Mouse (Mus musculus) T-helper 2 cell (primary cell): ENCODE data around the gene Nck2.

Experiments
- in situ Hi-C: fragments of 300-600 bp; cut with MboI, MseI; formaldehyde crosslinking; loops from one replicate; pipeline ENCODE4 v1.15.1; 2025; ENCODE audit warnings: high pct_unique_total_duplicates

Gene Nck2

DNA sequence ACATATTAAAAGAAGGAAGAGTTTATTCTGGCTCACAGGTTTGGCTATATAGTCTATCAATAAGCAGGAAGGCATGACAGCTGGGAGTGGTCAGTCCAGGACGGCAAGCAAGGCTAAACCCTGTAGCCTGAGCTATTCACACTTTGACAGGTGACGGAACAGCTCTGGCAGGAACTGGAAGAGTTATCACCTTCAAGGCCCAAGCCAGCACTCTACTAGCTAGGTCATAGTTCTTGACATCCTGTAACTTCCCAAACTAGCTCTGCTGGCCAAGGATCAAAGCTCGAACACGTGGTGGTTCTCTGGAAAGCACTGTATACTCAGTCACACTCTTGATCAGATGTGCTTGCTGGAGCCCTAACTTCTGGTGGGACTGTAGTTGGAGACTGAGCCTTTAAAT, 10.5 kb upstream of the Nck2 start:
- in situ Hi-C loops, result no loop called here

GRCm38 (mm10) chr1:43436554-43436953, 7.8 kb upstream of the Nck2 start:
- in situ Hi-C loops, result no loop called here

- in situ Hi-C loops, result no loop called here
Measured at GRCm38 (mm10) chr1:43439261-43439660, 5.1 kb upstream of the Nck2 start.

- in situ Hi-C loops, result no loop called here
Measured at GRCm38 (mm10) chr1:43442568-43442967, 1.8 kb upstream of the Nck2 start.

- in situ Hi-C loops, result no loop called here
Measured at GRCm38 (mm10) chr1:43445170-43446088, 1.1 kb downstream of the Nck2 start.

DNA sequence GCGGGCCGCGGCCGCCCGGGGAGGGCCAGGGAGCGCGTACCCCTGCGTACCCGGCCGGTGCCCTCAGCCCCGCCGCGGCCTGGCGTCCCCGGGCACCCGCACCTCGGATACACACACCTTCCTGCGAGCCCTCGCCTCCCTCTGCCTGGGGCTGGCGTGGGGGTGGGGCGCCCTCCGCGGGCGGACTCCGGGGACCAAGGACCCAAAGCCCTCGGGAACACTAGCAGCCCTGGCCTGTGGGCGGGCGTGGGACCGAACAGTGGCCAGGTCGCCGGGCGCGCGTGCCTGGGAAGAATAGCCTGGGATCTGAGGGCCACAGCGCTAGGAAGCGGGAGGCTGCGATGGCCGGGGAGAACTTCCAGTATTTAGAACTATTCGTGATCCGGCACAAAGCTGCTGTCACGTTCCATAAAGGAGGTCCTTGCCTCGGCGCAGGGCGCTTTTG, 1.7 kb downstream of the Nck2 start:
- in situ Hi-C loops, result no loop called here

DNA sequence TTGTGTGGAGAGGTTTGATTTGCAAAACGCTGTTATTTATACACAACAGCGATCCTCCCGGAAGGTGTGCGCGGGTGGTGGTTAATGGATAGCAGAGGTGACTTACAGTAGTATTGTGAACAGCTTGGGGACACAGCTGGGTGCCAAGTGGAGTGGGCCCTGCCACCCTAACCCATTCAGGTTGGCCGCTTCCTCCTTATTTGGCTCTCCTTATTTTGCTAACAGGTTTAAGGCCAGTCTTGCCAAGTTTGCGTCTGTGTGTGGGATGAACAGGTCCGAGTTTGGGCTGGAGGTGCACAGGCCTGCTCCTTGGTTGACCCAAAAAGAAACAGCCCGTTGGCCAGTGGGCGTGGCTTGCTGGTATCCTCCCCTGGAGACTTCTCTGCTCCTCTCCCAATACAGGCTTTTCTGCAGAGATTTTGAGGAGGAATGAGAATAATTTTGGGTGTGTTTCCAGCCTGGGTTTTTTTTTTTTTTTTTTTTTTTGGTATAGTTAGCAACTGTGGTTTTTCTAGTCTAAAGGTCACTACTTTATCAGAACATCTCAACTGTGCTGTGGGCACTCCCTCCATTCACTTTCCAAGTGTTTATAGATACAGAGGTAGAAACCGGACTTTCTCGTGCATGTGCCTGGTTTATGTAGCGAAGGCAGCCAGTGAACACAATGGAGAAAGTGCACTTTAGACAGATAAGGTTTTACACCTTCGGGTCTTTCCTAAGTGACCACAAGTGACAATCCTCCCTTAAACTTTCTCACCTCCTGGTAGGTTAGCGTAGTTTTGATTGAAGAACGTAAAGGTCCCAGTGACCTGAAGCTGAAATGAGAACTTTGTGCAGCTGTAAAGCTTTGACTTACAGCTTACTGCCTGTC, 2.6 kb downstream of the Nck2 start:
- in situ Hi-C loops, result no loop called here

GRCm38 (mm10) chr1:43447602-43448287, 3.4 kb downstream of the Nck2 start:
- in situ Hi-C loops, result no loop called here

GRCm38 (mm10) chr1:43450811-43451210, 6.4 kb downstream of the Nck2 start:
- in situ Hi-C loops, result loop anchor here (10.0 kb wide), 1 partner anchor 286 kb away; no protein-coding TSS in a partner anchor

- in situ Hi-C loops, result loop anchor here (10.0 kb wide), 1 partner anchor 289 kb away; no protein-coding TSS in a partner anchor
Measured at GRCm38 (mm10) chr1:43453683-43454082, 9.3 kb downstream of the Nck2 start.

DNA sequence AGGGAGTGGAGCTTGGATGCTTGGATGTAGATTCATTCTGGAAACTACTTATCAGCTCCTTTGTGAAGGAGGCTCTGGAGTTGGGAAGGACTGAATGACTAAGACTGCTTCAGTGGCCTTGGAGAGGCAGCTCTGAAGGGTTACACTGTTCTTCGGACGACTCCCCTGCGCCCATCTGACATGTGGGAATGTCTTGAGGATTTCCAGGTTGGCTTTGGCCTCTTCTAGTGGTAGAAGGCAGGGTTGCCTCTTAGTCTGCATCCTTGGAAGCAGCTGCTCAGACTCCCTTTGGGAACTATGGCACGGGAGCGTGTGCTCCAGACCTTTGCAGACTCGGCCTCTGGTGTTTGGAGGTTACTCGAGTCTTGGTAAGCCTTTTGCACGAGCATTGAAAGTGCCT, 10.4 kb downstream of the Nck2 start:
- in situ Hi-C loops, result loop anchor here (10.0 kb wide), 1 partner anchor 290 kb away; no protein-coding TSS in a partner anchor

DNA sequence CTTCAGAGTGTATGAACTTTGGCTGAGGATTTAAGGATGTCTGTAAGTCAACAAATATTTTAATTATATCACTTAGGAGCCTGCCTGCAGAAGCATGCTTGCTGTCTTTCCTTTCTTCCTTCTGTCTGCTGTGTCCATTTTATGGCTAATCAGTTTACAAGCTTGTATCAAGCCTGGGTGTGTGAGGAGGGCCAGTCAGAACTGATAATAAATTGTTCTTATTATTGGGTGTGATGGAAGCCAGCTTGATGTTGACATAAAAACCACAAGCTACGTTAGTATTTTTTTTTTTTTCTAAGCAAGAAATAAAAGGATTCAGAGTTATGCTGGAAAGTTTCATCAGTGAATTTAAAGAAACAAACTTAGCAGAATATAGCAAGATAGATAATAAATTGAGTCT, 10.8 kb downstream of the Nck2 start:
- in situ Hi-C loops, result loop anchor here (10.0 kb wide), 1 partner anchor 290 kb away; no protein-coding TSS in a partner anchor

- in situ Hi-C loops, result loop anchor here (10.0 kb wide), 1 partner anchor 292 kb away; no protein-coding TSS in a partner anchor
Measured at GRCm38 (mm10) chr1:43457012-43457766, 12.8 kb downstream of the Nck2 start.

DNA sequence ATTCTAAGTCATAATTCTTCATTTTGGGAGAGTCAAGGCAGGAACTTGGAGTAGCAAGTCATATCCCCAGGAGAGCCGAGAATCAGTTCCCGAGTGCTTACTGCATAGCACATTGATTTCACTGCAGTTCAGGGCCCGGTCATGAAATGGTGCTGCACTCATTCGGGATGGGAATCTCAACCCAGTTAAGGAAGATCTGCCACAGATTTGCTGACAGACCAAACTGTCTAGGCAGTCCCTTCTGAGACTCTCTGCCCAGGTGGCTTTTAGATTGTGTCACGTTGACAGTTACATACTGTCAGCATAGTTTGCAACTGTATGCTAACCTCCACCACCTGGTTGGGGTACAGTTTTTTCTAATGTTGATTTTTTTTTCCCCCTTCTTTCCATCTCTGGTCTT, 16.1 kb downstream of the Nck2 start:
- in situ Hi-C loops, result no loop called here

DNA sequence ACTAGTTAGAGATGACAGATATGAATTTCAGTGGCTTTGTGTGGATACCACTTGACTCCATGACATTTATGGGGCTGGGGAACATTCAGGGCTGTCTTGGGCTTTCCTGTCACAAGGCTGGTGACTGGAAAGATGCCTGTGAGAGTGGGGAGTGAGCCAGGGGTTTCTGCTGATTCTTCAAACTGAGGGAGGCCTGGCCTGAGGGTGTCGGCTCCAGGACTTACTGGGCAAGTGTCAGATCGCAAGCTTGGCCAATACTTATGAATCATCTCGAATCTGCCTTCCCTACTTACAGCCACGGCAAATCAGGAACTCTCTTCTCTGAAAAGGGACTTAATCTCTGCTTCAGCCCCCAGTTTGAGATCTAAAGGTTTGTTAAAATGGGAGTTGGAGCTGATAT, 18.3 kb downstream of the Nck2 start:
- in situ Hi-C loops, result no loop called here

DNA sequence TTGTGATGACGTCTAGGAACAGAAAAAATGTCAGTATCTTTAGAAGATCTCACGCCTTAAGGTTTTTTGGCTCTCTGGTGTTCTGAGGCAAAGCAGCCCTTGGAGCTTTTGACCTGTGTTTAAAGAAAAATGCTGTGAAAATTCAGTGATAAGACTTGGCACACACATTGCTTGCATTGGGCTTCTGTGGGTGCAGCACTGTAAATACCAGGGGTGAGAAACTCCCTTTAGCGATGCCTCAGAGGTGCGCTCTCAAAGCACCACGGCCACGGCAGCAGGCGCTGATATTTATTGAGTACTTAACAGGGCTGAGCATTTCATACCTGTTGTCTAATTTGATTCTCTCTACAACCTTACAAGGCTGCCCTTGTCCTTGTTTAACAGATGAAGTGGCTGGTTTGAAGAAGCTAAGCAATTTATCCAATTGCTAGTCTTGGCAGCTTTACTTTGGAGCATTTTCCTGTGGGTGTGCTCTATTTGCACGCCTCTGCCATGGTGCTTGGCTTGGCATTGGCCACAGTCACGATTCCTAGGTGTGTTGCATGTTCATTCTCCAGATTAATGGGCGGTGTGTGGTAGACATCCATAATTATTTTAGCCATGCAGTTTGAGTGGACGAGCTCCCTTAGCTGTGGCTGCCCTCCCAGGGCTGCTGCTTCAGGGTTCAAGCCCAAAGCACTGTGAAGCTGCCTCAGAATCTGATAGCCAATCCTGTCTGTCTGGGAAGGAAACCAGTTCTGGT, 19.7 kb downstream of the Nck2 start:
- in situ Hi-C loops, result no loop called here

- in situ Hi-C loops, result no loop called here
Measured at GRCm38 (mm10) chr1:43464976-43465375, 20.6 kb downstream of the Nck2 start.

GRCm38 (mm10) chr1:43465957-43466624, 21.7 kb downstream of the Nck2 start:
- in situ Hi-C loops, result no loop called here

DNA sequence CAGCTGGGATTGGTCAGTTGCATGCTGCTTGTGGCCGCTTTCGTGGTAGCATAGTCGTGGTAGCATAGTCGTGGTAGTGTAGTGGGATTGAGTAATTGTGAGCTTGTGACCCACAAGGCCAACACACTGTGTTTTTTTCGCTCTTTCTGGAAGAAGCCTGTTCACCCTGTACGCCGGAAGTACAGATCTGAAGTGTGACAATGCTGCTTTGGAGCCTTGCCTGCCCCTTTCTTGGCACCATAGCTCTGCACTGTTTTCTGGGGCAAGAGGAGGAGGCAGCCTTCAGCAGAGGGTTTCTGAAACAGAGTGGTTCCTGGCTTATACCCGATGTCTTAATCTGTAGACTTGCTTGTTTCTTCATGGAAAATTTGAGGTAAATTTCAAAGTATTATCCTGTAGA, 23.3 kb downstream of the Nck2 start:
- in situ Hi-C loops, result no loop called here

DNA sequence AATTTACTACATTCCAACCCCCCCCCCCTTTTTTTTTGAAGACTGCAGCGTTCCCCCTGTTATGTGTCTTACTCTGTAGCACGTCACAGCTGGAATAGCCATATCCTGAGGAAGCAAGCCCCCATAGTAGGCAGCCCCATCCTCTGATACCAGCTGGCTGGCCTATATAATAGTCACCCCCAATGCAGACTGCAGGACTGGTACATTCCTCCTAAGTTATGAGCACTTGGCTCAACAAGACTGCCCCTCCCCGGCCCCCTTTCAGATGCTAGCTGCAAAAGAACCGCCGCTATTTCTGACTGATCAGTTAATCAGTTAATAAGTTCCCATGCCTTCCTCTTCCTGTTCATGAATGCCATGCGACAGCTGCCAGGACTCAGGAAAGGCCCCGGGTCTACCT, 23.8 kb downstream of the Nck2 start:
- in situ Hi-C loops, result no loop called here
